Mouse (Mus musculus) layer of hippocampus, postnatal 36 days (tissue): ENCODE measurements around the gene Ntm. TPM values are rescaled to one million over a fixed set of nuclear protein-coding genes. Genes with fewer than 3 reads are reported as not detected.

Experiments used
- DNase-seq, 2 experiments: peaks; one replicate each; pipeline ENCODE4 v3.0.0; 2022
- total RNA-seq, 2 experiments: library from RNA; stranded (reverse); gene quantifications; 2 replicates each; pipeline ENCODE4 v1.2.3; 2021

The Ntm gene
- total RNA-seq, 2 experiments from 2014 or later = 132 to 135 TPM

GRCm38 (mm10) chr9:29657761-29658465 is 305.0 kb downstream of the Ntm start:
- DNase-seq = no peak

- peak in 1 of 2 experiments; percentile 29 for DNase-seq
Measured at GRCm38 (mm10) chr9:29654885-29655284, 308.1 kb downstream of the Ntm start.

- DNase-seq = no peak
Measured at GRCm38 (mm10) chr9:29653678-29654235, 309.2 kb downstream of the Ntm start.

GRCm38 (mm10) chr9:29652854-29653253 is 310.1 kb downstream of the Ntm start:
- no peak for DNase-seq

GRCm38 (mm10) chr9:29651856-29652255 is 311.1 kb downstream of the Ntm start:
- no peak for DNase-seq

- DNase-seq = no peak
Measured at GRCm38 (mm10) chr9:29651226-29651625, 311.7 kb downstream of the Ntm start.

GRCm38 (mm10) chr9:29650679-29651078 is 312.3 kb downstream of the Ntm start:
- peak; percentile 34 to 42 for DNase-seq

- DNase-seq = no peak
Measured at GRCm38 (mm10) chr9:29650266-29650665, 312.7 kb downstream of the Ntm start.

- DNase-seq = no peak
Measured at GRCm38 (mm10) chr9:29648256-29648655, 314.7 kb downstream of the Ntm start.

GRCm38 (mm10) chr9:29647764-29648163 is 315.2 kb downstream of the Ntm start:
- no peak for DNase-seq

- DNase-seq = no peak
Measured at GRCm38 (mm10) chr9:29645796-29646400, 317.0 kb downstream of the Ntm start.

GRCm38 (mm10) chr9:29642997-29643657 is 319.8 kb downstream of the Ntm start:
- peak; percentile 70 to 82 for DNase-seq

GRCm38 (mm10) chr9:29637335-29637734 is 325.6 kb downstream of the Ntm start:
- DNase-seq = no peak

GRCm38 (mm10) chr9:29617181-29617580 is 345.8 kb downstream of the Ntm start:
- DNase-seq = no peak

GRCm38 (mm10) chr9:29612020-29612612 is 350.8 kb downstream of the Ntm start:
- DNase-seq = peak in 1 of 2 experiments; percentile 31

- DNase-seq = peak; percentile 47 to 48
Measured at GRCm38 (mm10) chr9:29610867-29611266, 352.1 kb downstream of the Ntm start.

GRCm38 (mm10) chr9:29597665-29598064 is 365.3 kb downstream of the Ntm start:
- DNase-seq = no peak

GRCm38 (mm10) chr9:29595321-29595720 is 367.6 kb downstream of the Ntm start:
- DNase-seq = no peak

- DNase-seq = no peak
Measured at GRCm38 (mm10) chr9:29594537-29595294, 368.2 kb downstream of the Ntm start.

- DNase-seq = no peak
Measured at GRCm38 (mm10) chr9:29587376-29587775, 375.6 kb downstream of the Ntm start.

- DNase-seq = no peak
Measured at GRCm38 (mm10) chr9:29586381-29586770, 376.6 kb downstream of the Ntm start.

- peak; percentile 38 to 72 for DNase-seq
Measured at GRCm38 (mm10) chr9:29585746-29586380, 377.1 kb downstream of the Ntm start.
